Mouse (Mus musculus) kidney, adult 2 months (tissue): ENCODE results near the gene Tbc1d32.

Source experiments
- CTCF ChIP-seq: fragments of 200-500 bp; conservative IDR thresholded peaks from 2 replicates; pipeline ENCODE4 v1.5.1; 2011; ENCODE audit warnings: low read depth, mild to moderate bottlenecking, control low read depth, low read length, moderate library complexity, mixed read lengths; ENCODE audit not compliant: insufficient read depth, insufficient read length
- POLR2A ChIP-seq: fragments of 200-500 bp; IDR thresholded peaks from one replicate; pipeline ENCODE4 v1.6.1; 2011; ENCODE audit warnings: low read depth, low read length, control low read depth

DNA sequence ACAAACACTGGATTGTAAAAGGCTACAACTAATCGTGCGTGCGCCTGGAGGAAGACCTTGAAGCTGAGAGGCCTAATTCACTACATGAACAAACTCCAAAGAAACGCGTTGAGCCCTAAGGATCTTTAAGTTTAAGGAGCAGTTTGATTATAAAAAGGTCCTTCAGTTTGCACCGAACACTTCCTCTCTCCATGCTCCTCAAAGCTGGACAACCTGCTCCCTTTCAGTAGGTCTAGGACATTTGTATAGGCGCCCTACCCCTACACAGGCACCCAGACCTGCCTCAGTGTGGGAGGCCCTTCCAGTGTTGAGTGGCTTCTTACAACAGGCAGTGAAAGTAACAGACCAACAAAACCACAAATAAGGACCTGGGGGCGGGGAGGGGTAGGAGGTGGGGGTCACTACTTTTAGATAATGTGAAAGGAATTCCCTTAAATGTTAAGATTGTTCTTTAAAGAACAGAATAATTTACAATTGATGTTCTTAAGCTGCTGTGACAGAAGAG lies 666 bp downstream of the Tbc1d32 start:
- TF ChIP-seq POLR2A (no peak), CTCF (no peak)
